Mouse (Mus musculus): ENCODE measurements around the gene Mob1a. TPM values are rescaled to one million over a fixed set of nuclear protein-coding genes. Genes with fewer than 3 reads are reported as not detected.

The Mob1a gene
- polyA plus RNA-seq, 1 experiment from 2014 or later: 85.7 TPM

DNA sequence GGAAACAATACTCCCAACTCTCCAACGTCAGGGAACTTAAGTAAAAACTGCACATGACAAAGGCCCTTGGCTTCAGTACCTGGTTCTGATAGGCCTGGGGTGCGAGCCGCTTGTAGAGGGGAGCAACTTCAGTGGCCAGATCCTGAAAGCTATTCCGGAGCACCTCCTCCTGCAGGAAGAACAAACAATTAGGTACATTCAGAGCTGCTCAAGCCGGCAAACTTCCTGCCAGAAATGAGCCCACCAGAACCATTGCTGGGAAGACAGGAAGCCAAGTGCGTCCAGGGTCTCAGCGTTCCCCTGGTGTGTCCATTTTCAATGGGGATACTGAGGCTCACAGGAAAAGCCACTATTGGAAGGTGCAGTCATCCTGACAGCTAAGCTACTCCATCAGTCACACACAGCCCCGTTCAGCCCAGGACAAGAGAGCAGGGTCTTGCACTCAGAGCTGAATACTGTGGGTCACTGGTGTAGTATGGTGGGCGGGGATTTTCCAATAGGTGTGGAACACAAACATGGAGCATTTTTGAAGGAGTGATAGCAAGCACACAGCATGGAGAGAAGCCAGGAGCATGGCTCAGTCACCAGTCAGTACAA, 48.0 kb downstream of the Mob1a start:
- Histone ChIP-seq H3K4me3 (ENCODE audit: low read depth, low read length) (no peak overlapping the region), H3K27me3 (ENCODE audit: control insufficient read depth, insufficient read depth, low read length) (no peaks in the 10 kb centered on the region), H3K36me3 (replicated peaks; ENCODE audit: control insufficient read depth, insufficient read depth, low read depth, low read length) (peaks cover 14% of the 10 kb centered on the region), H3K4me2 (ENCODE audit: low read depth, low read length) (no peak overlapping the region), H3K27ac (replicated peaks; ENCODE audit: low read depth, low read length) (no peak overlapping the region), H3K9me3 (replicated peaks; ENCODE audit: control insufficient read depth, low read length) (no peaks in the 10 kb centered on the region), H3K4me1 (ENCODE audit: control insufficient read depth, insufficient read depth, low read length) (no peaks in the 10 kb centered on the region), H3K9ac (replicated peaks; ENCODE audit: low read length) (no peak overlapping the region)
- no peak for DNase-seq (ENCODE audit: low spot score)
- no peak for ATAC-seq (replicated peaks; ENCODE audit: insufficient number of reproducible peaks, low FRiP score, low TSS enrichment, low read depth)
- WGBS: 89% methylated on average over 9 of the region's 9 CpGs

DNA sequence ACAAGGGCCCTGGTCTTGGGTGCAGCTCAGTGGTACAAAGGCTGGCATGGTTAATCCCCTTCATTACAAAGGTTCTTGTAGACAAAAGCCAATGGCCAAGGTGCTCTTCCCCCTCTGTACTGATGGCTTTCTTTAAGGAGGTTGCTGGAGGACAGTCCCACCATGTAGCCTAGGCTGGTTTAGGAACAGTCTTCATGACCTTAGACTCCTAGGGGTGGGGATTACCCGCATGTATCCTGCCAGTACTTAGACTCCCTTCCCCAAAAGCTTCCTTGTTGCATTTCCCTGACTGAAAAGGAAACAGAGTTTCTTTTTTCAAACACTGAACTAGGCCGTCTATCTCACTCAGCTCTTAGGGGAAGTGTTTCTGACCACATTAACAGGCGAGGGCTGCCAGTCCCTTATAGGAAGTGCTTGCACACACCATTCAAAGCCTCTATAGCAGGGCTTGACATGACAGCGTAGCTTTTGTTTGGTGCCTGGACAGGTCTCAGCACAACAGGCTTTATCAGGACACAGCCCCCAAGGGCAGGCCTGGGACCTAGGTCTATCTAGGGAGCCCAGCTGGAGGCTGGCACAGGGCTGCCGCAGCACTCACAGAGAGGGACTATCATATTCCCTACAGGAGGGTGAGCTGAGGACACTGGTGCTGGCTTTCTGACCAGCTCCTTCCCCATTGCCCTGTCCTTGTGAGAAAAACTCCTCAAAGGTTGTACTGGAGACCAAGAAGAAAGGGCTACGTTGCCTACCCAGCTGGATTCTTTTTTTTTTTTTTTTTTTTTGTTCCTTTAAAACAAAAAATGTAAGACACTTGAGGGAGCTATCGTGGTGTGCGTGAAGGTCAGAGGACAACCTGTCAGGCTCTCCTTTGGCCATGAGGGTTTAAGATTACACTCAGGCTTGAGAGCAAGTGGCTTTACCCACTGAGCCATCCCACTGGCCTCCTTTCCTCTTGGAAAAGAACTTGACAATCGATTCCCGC, 56.0 kb downstream of the Mob1a start:
- Histone ChIP-seq H3K4me1 (ENCODE audit: control insufficient read depth, insufficient read depth, low read length) (no peaks in the 10 kb centered on the region), H3K27me3 (ENCODE audit: control insufficient read depth, insufficient read depth, low read length) (no peaks in the 10 kb centered on the region), H3K9me3 (replicated peaks; ENCODE audit: control insufficient read depth, low read length) (no peaks in the 10 kb centered on the region), H3K4me3 (ENCODE audit: low read depth, low read length) (no peak overlapping the region), H3K27ac (replicated peaks; ENCODE audit: low read depth, low read length) (no peak overlapping the region), H3K9ac (replicated peaks; ENCODE audit: low read length) (no peak overlapping the region), H3K36me3 (replicated peaks; ENCODE audit: control insufficient read depth, insufficient read depth, low read depth, low read length) (peaks cover 2% of the 10 kb centered on the region), H3K4me2 (ENCODE audit: low read depth, low read length) (no peak overlapping the region)
- WGBS: 82% methylated on average over 10 of the region's 10 CpGs
- DNase-seq (ENCODE audit: low spot score) (no peak), ATAC-seq (replicated peaks; ENCODE audit: insufficient number of reproducible peaks, low FRiP score, low TSS enrichment, low read depth) (no peak)

GRCm38 (mm10) chr6:83385569-83386090, 59.8 kb downstream of the Mob1a start:
- DNase-seq (ENCODE audit: low spot score): no peak
- Histone ChIP-seq H3K36me3 (replicated peaks; ENCODE audit: control insufficient read depth, insufficient read depth, low read depth, low read length) (peaks cover 2% of the 10 kb centered on the region; the same call in 1 of the 2 replicates), H3K4me3 (ENCODE audit: low read depth, low read length) (no peak overlapping the region), H3K9me3 (replicated peaks; ENCODE audit: control insufficient read depth, low read length) (no peaks in the 10 kb centered on the region), H3K27ac (replicated peaks; ENCODE audit: low read depth, low read length) (no peak overlapping the region), H3K4me2 (ENCODE audit: low read depth, low read length) (no peak overlapping the region), H3K27me3 (ENCODE audit: control insufficient read depth, insufficient read depth, low read length) (no peaks in the 10 kb centered on the region), H3K9ac (replicated peaks; ENCODE audit: low read length) (no peak overlapping the region), H3K4me1 (ENCODE audit: control insufficient read depth, insufficient read depth, low read length) (no peaks in the 10 kb centered on the region)
- 91% methylated on average over 9 of the region's 9 CpGs for WGBS
- no peak for ATAC-seq (replicated peaks; ENCODE audit: insufficient number of reproducible peaks, low FRiP score, low TSS enrichment, low read depth)

- H3K36me3 ChIP-seq (replicated peaks; ENCODE audit: control insufficient read depth, insufficient read depth, low read depth, low read length): peaks cover 8% of the 10 kb centered on the region
- H3K9ac ChIP-seq (replicated peaks; ENCODE audit: low read length): no peak overlapping the region
- no peak overlapping the region for H3K4me3 ChIP-seq (ENCODE audit: low read depth, low read length)
- no peak overlapping the region for H3K27ac ChIP-seq (replicated peaks; ENCODE audit: low read depth, low read length)
- ATAC-seq (replicated peaks; ENCODE audit: insufficient number of reproducible peaks, low FRiP score, low TSS enrichment, low read depth) (no peak), DNase-seq (ENCODE audit: low spot score) (no peak)
- H3K4me1 ChIP-seq (ENCODE audit: control insufficient read depth, insufficient read depth, low read length): no peaks in the 10 kb centered on the region
- no peak overlapping the region for H3K4me2 ChIP-seq (ENCODE audit: low read depth, low read length)
- no peaks in the 10 kb centered on the region for H3K27me3 ChIP-seq (ENCODE audit: control insufficient read depth, insufficient read depth, low read length)
- H3K9me3 ChIP-seq (replicated peaks; ENCODE audit: control insufficient read depth, low read length): no peaks in the 10 kb centered on the region
- WGBS: 86% methylated on average over 8 of the region's 8 CpGs
Measured at GRCm38 (mm10) chr6:83392166-83392780, 66.5 kb downstream of the Mob1a start.

Other genes with a start within 250 kb of the Mob1a start
- 40.9 and 42.9 TPM in 2 replicates for gene Pcgf1, start 248.1 kb upstream of the Mob1a start, polyA plus RNA-seq (2014; fragmentation: Nextera tagmentation; extraction: Ambion mirVana)
- 0.73 and 0.89 TPM in 2 replicates for gene Lbx2, start 239.6 kb upstream of the Mob1a start, polyA plus RNA-seq (2014; fragmentation: Nextera tagmentation; extraction: Ambion mirVana)
- 0.62 and 1.8 TPM in 2 replicates for gene Ccdc142, start 224.4 kb upstream of the Mob1a start, polyA plus RNA-seq (2014; fragmentation: Nextera tagmentation; extraction: Ambion mirVana)
- gene Gm42688, start 224.4 kb upstream of the Mob1a start, polyA plus RNA-seq (2014; fragmentation: Nextera tagmentation; extraction: Ambion mirVana): 0.97 and 1.8 TPM in 2 replicates
- gene Mrpl53, start 217.0 kb upstream of the Mob1a start, polyA plus RNA-seq (2014; fragmentation: Nextera tagmentation; extraction: Ambion mirVana): 126 and 129 TPM in 2 replicates
- gene Mogs, start 210.5 kb upstream of the Mob1a start, polyA plus RNA-seq (2014; fragmentation: Nextera tagmentation; extraction: Ambion mirVana): 22.1 and 23.9 TPM in 2 replicates
- 146 and 156 TPM in 2 replicates for gene Wbp1, start 204.5 kb upstream of the Mob1a start, polyA plus RNA-seq (2014; fragmentation: Nextera tagmentation; extraction: Ambion mirVana)
- gene Ino80b, start 200.6 kb upstream of the Mob1a start, polyA plus RNA-seq (2014; fragmentation: Nextera tagmentation; extraction: Ambion mirVana): 17.5 and 19.5 TPM in 2 replicates
- 17.7 and 18.3 TPM in 2 replicates for gene Rtkn, start 190.6 kb upstream of the Mob1a start, polyA plus RNA-seq (2014; fragmentation: Nextera tagmentation; extraction: Ambion mirVana)
- gene Wdr54, start 169.6 kb upstream of the Mob1a start, polyA plus RNA-seq (2014; fragmentation: Nextera tagmentation; extraction: Ambion mirVana): 10.7 and 11.1 TPM in 2 replicates
- 0.97 and 1.4 TPM in 2 replicates for gene 1700003E16Rik, start 169.6 kb upstream of the Mob1a start, polyA plus RNA-seq (2014; fragmentation: Nextera tagmentation; extraction: Ambion mirVana)
- 67.0 and 73.5 TPM in 2 replicates for gene Dctn1, start 160.1 kb upstream of the Mob1a start, polyA plus RNA-seq (2014; fragmentation: Nextera tagmentation; extraction: Ambion mirVana)
- gene Slc4a5, start 106.2 kb upstream of the Mob1a start, polyA plus RNA-seq (2014; fragmentation: Nextera tagmentation; extraction: Ambion mirVana): 1.0 and 1.1 TPM in 2 replicates
- 58.7 and 59.7 TPM in 2 replicates for gene Mthfd2, start 108 bp upstream of the Mob1a start, polyA plus RNA-seq (2014; fragmentation: Nextera tagmentation; extraction: Ambion mirVana)
- 142 and 144 TPM in 2 replicates for gene Bola3, start 23.1 kb downstream of the Mob1a start, polyA plus RNA-seq (2014; fragmentation: Nextera tagmentation; extraction: Ambion mirVana)
- gene Tet3, start 133.1 kb downstream of the Mob1a start, polyA plus RNA-seq (2014; fragmentation: Nextera tagmentation; extraction: Ambion mirVana): 24.3 and 27.9 TPM in 2 replicates
- gene Dguok, start 181.0 kb downstream of the Mob1a start, polyA plus RNA-seq (2014; fragmentation: Nextera tagmentation; extraction: Ambion mirVana): 56.1 and 66.2 TPM in 2 replicates
- gene Actg2, start 210.2 kb downstream of the Mob1a start, polyA plus RNA-seq (2014; fragmentation: Nextera tagmentation; extraction: Ambion mirVana): 2.4 and 3.9 TPM in 2 replicates
- gene Stambp, start 246.7 kb downstream of the Mob1a start, polyA plus RNA-seq (2014; fragmentation: Nextera tagmentation; extraction: Ambion mirVana): 20.9 and 24.5 TPM in 2 replicates